Mouse (Mus musculus): ENCODE data around the gene Ddc. TPM values are rescaled to one million over a fixed set of nuclear protein-coding genes. Genes with fewer than 3 reads are reported as not detected.
A peak's percentile ranks its signal among the peaks of the same experiment; 100 is the strongest.

The Ddc gene
- polyA plus RNA-seq, 1 experiment from 2014 or later, result 9.3 TPM

- WGBS, result 4% methylated on average over 14 of the region's 14 CpGs
- peak overlapping the region; percentile 18 for H3K4me3 ChIP-seq
Measured at GRCm38 (mm10) chr11:11867971-11868481, 29.9 kb downstream of the Ddc start.

GRCm38 (mm10) chr11:11866696-11867095 lies 31.2 kb downstream of the Ddc start:
- no peak for ATAC-seq (ENCODE audit: low FRiP score, low read depth)
- 83% methylated on average over 5 of the region's 5 CpGs for WGBS
- no peaks in the 10 kb centered on the region for H3K27me3 ChIP-seq
- H3K9ac ChIP-seq, result no peak overlapping the region
- no peak overlapping the region for H3K27ac ChIP-seq (replicated peaks)
- no peak overlapping the region for H3K4me3 ChIP-seq
- H3K4me1 ChIP-seq (replicated peaks), result peaks cover 8% of the 10 kb centered on the region
- H3K9me3 ChIP-seq, result no peaks in the 10 kb centered on the region
- no peaks in the 10 kb centered on the region for H3K36me3 ChIP-seq
- no peak overlapping the region for H3K4me2 ChIP-seq

More at GRCm38 (mm10) chr11:11867971-11868481, 29.9 kb downstream of the Ddc start:
- H3K9ac ChIP-seq, result peak overlapping the region; percentile 30
- no peaks in the 10 kb centered on the region for H3K27me3 ChIP-seq
- no peaks in the 10 kb centered on the region for H3K9me3 ChIP-seq
- peaks cover 11% of the 10 kb centered on the region for H3K4me1 ChIP-seq (replicated peaks)
- ATAC-seq (ENCODE audit: low FRiP score, low read depth), result peak; percentile 89
- H3K36me3 ChIP-seq, result no peaks in the 10 kb centered on the region
- peak overlapping the region; percentile 77 for H3K27ac ChIP-seq (replicated peaks)
- H3K4me2 ChIP-seq, result peak overlapping the region; percentile 52

GRCm38 (mm10) chr11:11865128-11865527 lies 32.8 kb downstream of the Ddc start:
- peaks cover 8% of the 10 kb centered on the region for H3K4me1 ChIP-seq (replicated peaks)
- no peak overlapping the region for H3K4me3 ChIP-seq
- H3K27me3 ChIP-seq, result no peaks in the 10 kb centered on the region
- no peak for ATAC-seq (ENCODE audit: low FRiP score, low read depth)
- H3K27ac ChIP-seq (replicated peaks), result no peak overlapping the region
- H3K36me3 ChIP-seq, result no peaks in the 10 kb centered on the region
- 71% methylated on average over 2 of the region's 2 CpGs for WGBS
- no peaks in the 10 kb centered on the region for H3K9me3 ChIP-seq
- H3K9ac ChIP-seq, result no peak overlapping the region
- no peak overlapping the region for H3K4me2 ChIP-seq

DNA sequence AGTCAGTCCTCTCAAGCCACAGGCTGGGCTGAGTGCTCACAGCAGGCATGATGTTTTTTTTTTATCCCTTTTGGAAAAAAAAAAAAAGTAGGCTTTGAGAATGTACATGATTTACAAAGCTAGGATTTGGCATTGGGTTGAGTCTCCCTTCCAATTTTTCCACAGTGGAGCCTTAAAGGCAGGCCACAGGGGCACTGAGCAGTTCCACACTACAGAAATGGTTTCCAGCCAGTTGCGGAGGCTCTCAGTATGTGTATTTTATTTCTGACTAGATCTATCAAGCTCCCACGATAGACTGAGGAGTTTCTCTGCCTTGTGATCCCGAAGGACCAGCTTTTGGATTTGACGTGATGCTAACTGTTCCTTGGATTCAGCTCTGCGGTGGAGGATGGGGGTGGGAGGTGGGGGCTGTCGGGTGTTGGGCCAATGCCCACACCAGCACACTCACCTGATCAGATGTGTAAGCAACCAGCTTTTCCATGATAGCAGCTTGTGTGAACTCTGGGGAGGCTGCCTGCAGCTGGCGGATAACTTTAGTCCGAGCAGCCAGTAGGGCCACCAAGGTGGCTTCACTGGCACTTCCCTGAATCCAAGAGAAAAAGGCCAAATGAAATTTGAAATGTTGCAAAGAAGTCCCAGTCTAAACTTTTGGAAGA lies 33.4 kb downstream of the Ddc start:
- Histone ChIP-seq H3K9ac (no peak overlapping the region), H3K36me3 (no peaks in the 10 kb centered on the region), H3K27me3 (no peaks in the 10 kb centered on the region), H3K27ac (replicated peaks) (no peak overlapping the region), H3K9me3 (no peaks in the 10 kb centered on the region), H3K4me1 (replicated peaks) (peaks cover 8% of the 10 kb centered on the region), H3K4me3 (no peak overlapping the region), H3K4me2 (no peak overlapping the region)
- ATAC-seq (ENCODE audit: low FRiP score, low read depth), result no peak
- WGBS, result 78% methylated on average over 8 of the region's 8 CpGs

GRCm38 (mm10) chr11:11862502-11862901 lies 35.4 kb downstream of the Ddc start:
- no peak overlapping the region for H3K9ac ChIP-seq
- 83% methylated on average over 1 of the region's 1 CpGs for WGBS
- no peak for ATAC-seq (ENCODE audit: low FRiP score, low read depth)
- no peaks in the 10 kb centered on the region for H3K9me3 ChIP-seq
- no peaks in the 10 kb centered on the region for H3K36me3 ChIP-seq
- H3K4me3 ChIP-seq, result no peak overlapping the region
- no peaks in the 10 kb centered on the region for H3K27me3 ChIP-seq
- no peaks in the 10 kb centered on the region for H3K4me1 ChIP-seq (replicated peaks)
- no peak overlapping the region for H3K27ac ChIP-seq (replicated peaks)
- H3K4me2 ChIP-seq, result no peak overlapping the region

GRCm38 (mm10) chr11:11856959-11857358 lies 41.0 kb downstream of the Ddc start:
- H3K4me1 ChIP-seq (replicated peaks), result peaks cover 15% of the 10 kb centered on the region
- no peak overlapping the region for H3K27ac ChIP-seq (replicated peaks)
- no peaks in the 10 kb centered on the region for H3K27me3 ChIP-seq
- H3K4me3 ChIP-seq, result no peak overlapping the region
- WGBS, result 99% methylated on average over 3 of the region's 3 CpGs
- ATAC-seq (ENCODE audit: low FRiP score, low read depth), result no peak
- H3K9ac ChIP-seq, result no peak overlapping the region
- H3K9me3 ChIP-seq, result no peaks in the 10 kb centered on the region
- H3K4me2 ChIP-seq, result no peak overlapping the region
- H3K36me3 ChIP-seq, result no peaks in the 10 kb centered on the region

DNA sequence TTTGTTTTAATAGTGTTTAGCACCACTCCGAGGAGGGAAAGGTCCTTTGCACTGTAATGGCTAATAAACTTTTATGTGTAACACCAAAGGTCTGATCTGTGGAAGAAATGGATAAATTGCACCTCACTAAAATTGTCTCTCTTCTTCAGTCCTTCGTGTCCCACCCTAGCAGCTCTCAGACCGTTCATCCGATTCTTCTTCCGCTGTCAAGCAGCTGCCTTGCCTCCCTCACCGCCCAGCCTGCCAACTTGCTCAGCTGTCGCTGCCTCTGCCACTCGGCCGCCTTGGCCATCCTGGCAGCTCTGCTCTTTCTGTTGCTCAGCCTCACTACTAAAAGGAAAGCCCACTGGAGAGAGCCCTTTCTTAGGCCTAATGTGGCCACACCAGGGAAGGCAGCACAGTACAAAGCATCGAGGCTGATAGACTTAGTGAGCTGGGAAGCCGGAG lies 42.2 kb downstream of the Ddc start:
- Histone ChIP-seq H3K36me3 (no peaks in the 10 kb centered on the region), H3K27ac (replicated peaks) (peak overlapping the region; percentile 31; the same call in 1 of the 2 replicates), H3K9ac (0 out of 2 replicates have a peak overlapping the region, but pooled peaks have one; percentile 12), H3K27me3 (no peaks in the 10 kb centered on the region), H3K4me3 (no peak overlapping the region), H3K4me2 (no peak overlapping the region), H3K9me3 (no peaks in the 10 kb centered on the region), H3K4me1 (replicated peaks) (peaks cover 18% of the 10 kb centered on the region)
- WGBS, result 22% methylated on average over 11 of the region's 11 CpGs
- ATAC-seq (ENCODE audit: low FRiP score, low read depth), result peak; percentile 67; the same call in 1 of the 2 replicates

DNA sequence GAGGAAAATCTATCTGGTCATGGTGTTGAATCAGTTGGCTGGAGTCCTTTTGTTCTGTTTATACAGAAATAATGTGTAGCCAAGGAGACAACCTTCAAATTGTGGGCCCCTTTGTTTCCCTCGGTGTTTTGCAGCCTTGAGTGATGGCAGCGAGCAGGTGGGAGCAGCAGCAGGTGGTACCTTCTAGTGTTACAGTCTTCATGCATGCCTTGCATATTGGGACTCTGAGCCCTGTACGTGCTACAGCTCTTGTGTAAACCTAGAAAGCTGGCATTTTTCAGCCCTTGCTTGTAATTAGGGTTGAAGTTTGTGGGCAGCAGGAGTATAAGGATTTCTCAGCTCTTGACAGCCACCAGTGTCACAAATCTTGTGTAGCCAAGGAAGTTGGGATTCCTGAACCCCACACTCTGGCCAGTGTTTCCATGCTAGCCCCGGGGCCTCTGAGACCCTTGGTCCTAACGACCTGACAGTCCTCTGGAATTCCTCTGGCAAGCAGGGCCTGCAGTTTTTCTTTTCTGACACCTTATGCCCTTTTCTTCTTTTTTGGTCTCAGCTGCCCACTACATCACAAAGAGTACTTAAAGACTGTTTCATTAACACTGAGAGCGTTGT lies 42.8 kb downstream of the Ddc start:
- Histone ChIP-seq H3K4me1 (replicated peaks) (peaks cover 23% of the 10 kb centered on the region), H3K4me2 (no peak overlapping the region), H3K27me3 (no peaks in the 10 kb centered on the region), H3K36me3 (no peaks in the 10 kb centered on the region), H3K27ac (replicated peaks) (peak overlapping the region; percentile 31; the same call in 1 of the 2 replicates), H3K9ac (no peak overlapping the region), H3K4me3 (no peak overlapping the region), H3K9me3 (no peaks in the 10 kb centered on the region)
- 26% methylated on average over 6 of the region's 6 CpGs for WGBS
- no peak for ATAC-seq (ENCODE audit: low FRiP score, low read depth)

GRCm38 (mm10) chr11:11853731-11854461 lies 44.0 kb downstream of the Ddc start:
- Histone ChIP-seq H3K4me1 (replicated peaks) (peaks cover 27% of the 10 kb centered on the region), H3K4me3 (no peak overlapping the region), H3K9ac (no peak overlapping the region), H3K27me3 (no peaks in the 10 kb centered on the region), H3K27ac (replicated peaks) (no peak overlapping the region), H3K36me3 (no peaks in the 10 kb centered on the region), H3K4me2 (no peak overlapping the region), H3K9me3 (no peaks in the 10 kb centered on the region)
- no peak for ATAC-seq (ENCODE audit: low FRiP score, low read depth)
- 52% methylated on average over 4 of the region's 4 CpGs for WGBS

- Histone ChIP-seq H3K9me3 (no peaks in the 10 kb centered on the region), H3K27ac (replicated peaks) (no peak overlapping the region), H3K27me3 (no peaks in the 10 kb centered on the region), H3K4me3 (no peak overlapping the region), H3K36me3 (no peaks in the 10 kb centered on the region), H3K9ac (no peak overlapping the region), H3K4me2 (no peak overlapping the region), H3K4me1 (replicated peaks) (peaks cover 27% of the 10 kb centered on the region)
- WGBS, result 63% methylated on average over 6 of the region's 6 CpGs
- ATAC-seq (ENCODE audit: low FRiP score, low read depth), result no peak
Measured at GRCm38 (mm10) chr11:11851957-11852505, 45.9 kb downstream of the Ddc start.

GRCm38 (mm10) chr11:11850476-11851267 lies 47.3 kb downstream of the Ddc start:
- Histone ChIP-seq H3K27ac (replicated peaks) (peak overlapping the region; percentile 48; the same call in 1 of the 2 replicates), H3K9me3 (no peaks in the 10 kb centered on the region), H3K4me3 (no peak overlapping the region), H3K4me1 (replicated peaks) (peaks cover 20% of the 10 kb centered on the region), H3K4me2 (no peak overlapping the region), H3K9ac (no peak overlapping the region), H3K36me3 (no peaks in the 10 kb centered on the region), H3K27me3 (no peaks in the 10 kb centered on the region)
- ATAC-seq (ENCODE audit: low FRiP score, low read depth), result peak; percentile 64
- 67% methylated on average over 6 of the region's 6 CpGs for WGBS

Data from hindbrain, embryonic 15.5 days (tissue).